Mouse (Mus musculus) forebrain, embryonic 15.5 days (tissue): ENCODE data around the gene Emilin1. TPM values are rescaled to one million over a fixed set of nuclear protein-coding genes. Genes with fewer than 3 reads are reported as not detected.

Experiments used
- ATAC-seq: fragments of 200-750 bp; cut with Nextera tagmentation; replicated peaks from 2 replicates; pipeline ENCODE4 v1.8.0; 2017; ENCODE audit warnings: mild to moderate bottlenecking, moderate TSS enrichment, moderate library complexity
- H3K27ac ChIP-seq: fragments of 300-500 bp; sonication (generic); replicated peaks from 2 replicates; pipeline ENCODE4 v1.5.1; 2015; ENCODE audit warnings: mild to moderate bottlenecking, inconsistent platforms
- H3K27me3 ChIP-seq: fragments of 300-500 bp; sonication (generic); 2 replicates; pipeline ENCODE4 v1.6.1; 2015; ENCODE audit warnings: inconsistent platforms
- H3K36me3 ChIP-seq: fragments of 300-500 bp; sonication (generic); 2 replicates; pipeline ENCODE4 v1.6.1; 2015; ENCODE audit warnings: mild to moderate bottlenecking, inconsistent platforms
- H3K4me1 ChIP-seq: fragments of 300-500 bp; sonication (generic); 2 replicates; pipeline ENCODE4 v1.6.1; 2015; ENCODE audit warnings: inconsistent platforms
- H3K4me2 ChIP-seq: fragments of 300-500 bp; sonication (generic); replicated peaks from 2 replicates; pipeline ENCODE4 v1.6.1; 2015; ENCODE audit warnings: mild to moderate bottlenecking, inconsistent platforms
- H3K4me3 ChIP-seq: fragments of 300-500 bp; sonication (generic); 2 replicates; pipeline ENCODE4 v1.5.1; 2015; ENCODE audit warnings: mild to moderate bottlenecking, inconsistent platforms
- H3K9ac ChIP-seq: fragments of 300-500 bp; sonication (generic); replicated peaks from 2 replicates; pipeline ENCODE4 v1.6.1; 2015; ENCODE audit warnings: mild to moderate bottlenecking, inconsistent platforms
- H3K9me3 ChIP-seq: fragments of 300-500 bp; sonication (generic); 2 replicates; pipeline ENCODE4 v1.6.1; 2016; ENCODE audit warnings: inconsistent platforms
- WGBS: fragments of 180-500 bp; shearing (Covaris S2); methylation state at CpG from one replicate; pipeline ENCODE4 v1.1.7; 2015; ENCODE audit warnings: mixed read lengths; 5-methylcytosine and 5-hydroxymethylcytosine counted together
- polyA plus RNA-seq: library from polyadenylated mRNA; unstranded; fragments of >200 nt; fragmentation: Nextera tagmentation; extraction: Ambion mirVana; gene quantifications from 2 replicates; pipeline ENCODE4 v1.2.1, GENCODE M21; 2015

Gene Emilin1
- polyA plus RNA-seq, 1 experiment from 2014 or later: 12.9 TPM

- Histone ChIP-seq H3K4me1 (peaks cover 32% of the 10 kb centered on the region), H3K9ac (no peak overlapping the region), H3K4me2 (no peak overlapping the region), H3K27ac (no peak overlapping the region), H3K9me3 (no peaks in the 10 kb centered on the region), H3K36me3 (peaks cover 43% of the 10 kb centered on the region), H3K27me3 (no peaks in the 10 kb centered on the region), H3K4me3 (no peak overlapping the region)
- ATAC-seq: no peak
- WGBS: 96% methylated on average over 6 of the region's 6 CpGs
Measured at GRCm38 (mm10) chr5:30954065-30954464, 40.9 kb downstream of the Emilin1 start.

- Histone ChIP-seq H3K9me3 (no peaks in the 10 kb centered on the region), H3K4me3 (no peak overlapping the region), H3K36me3 (peaks cover 43% of the 10 kb centered on the region), H3K27me3 (no peaks in the 10 kb centered on the region), H3K9ac (no peak overlapping the region), H3K4me2 (no peak overlapping the region), H3K27ac (no peak overlapping the region), H3K4me1 (peaks cover 32% of the 10 kb centered on the region)
- 97% methylated on average over 9 of the region's 9 CpGs for WGBS
- no peak for ATAC-seq
Measured at GRCm38 (mm10) chr5:30954556-30954955, 41.4 kb downstream of the Emilin1 start.

- peaks cover 43% of the 10 kb centered on the region for H3K36me3 ChIP-seq
- no peaks in the 10 kb centered on the region for H3K9me3 ChIP-seq
- no peak overlapping the region for H3K27ac ChIP-seq
- no peak overlapping the region for H3K4me3 ChIP-seq
- no peaks in the 10 kb centered on the region for H3K27me3 ChIP-seq
- WGBS: 94% methylated on average over 6 of the region's 6 CpGs
- H3K9ac ChIP-seq: no peak overlapping the region
- no peak for ATAC-seq
- no peak overlapping the region for H3K4me2 ChIP-seq
- peaks cover 27% of the 10 kb centered on the region for H3K4me1 ChIP-seq
Measured at GRCm38 (mm10) chr5:30955751-30956150, 42.5 kb downstream of the Emilin1 start.

- H3K4me1 ChIP-seq: peaks cover 29% of the 10 kb centered on the region
- no peak for ATAC-seq
- H3K4me3 ChIP-seq: no peak overlapping the region
- no peaks in the 10 kb centered on the region for H3K27me3 ChIP-seq
- 92% methylated on average over 6 of the region's 6 CpGs for WGBS
- peaks cover 40% of the 10 kb centered on the region for H3K36me3 ChIP-seq
- H3K9me3 ChIP-seq: no peaks in the 10 kb centered on the region
- no peak overlapping the region for H3K27ac ChIP-seq
- no peak overlapping the region for H3K4me2 ChIP-seq
- H3K9ac ChIP-seq: no peak overlapping the region
Measured at GRCm38 (mm10) chr5:30957891-30958290, 44.7 kb downstream of the Emilin1 start.

- no peak for ATAC-seq
Measured at GRCm38 (mm10) chr5:30959198-30959854, 46.1 kb downstream of the Emilin1 start.

DNA sequence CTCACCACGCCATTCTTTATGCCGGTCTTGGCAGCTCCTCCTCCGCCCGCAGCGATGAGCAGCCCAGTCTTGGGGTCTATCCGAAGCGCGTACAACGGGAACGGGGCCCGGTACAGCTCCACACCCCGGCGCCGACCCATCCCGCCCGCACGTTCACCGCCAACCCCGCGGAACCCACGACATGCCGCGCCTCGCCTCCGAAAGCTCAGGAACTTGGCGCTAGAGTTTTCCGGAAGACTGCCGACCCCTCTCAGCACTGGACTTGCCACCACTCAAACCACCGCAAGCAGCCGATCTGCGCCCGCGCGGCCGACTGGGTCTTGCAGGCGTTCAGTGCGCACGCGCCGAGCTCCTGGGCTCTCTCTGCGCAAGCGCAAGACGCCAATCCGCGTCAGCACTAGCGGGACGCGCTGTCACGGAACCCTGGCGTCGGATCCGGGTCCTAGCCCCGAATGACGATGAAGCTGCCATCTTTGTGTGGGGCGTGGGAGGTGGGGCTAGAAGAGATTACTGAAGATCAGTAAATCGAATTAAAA lies 46.8 kb downstream of the Emilin1 start, which contains the start of gene Preb:
Gene Preb (minus strand): TSS at position 396 of the 536 bp plus-strand sequence.
- peaks cover 29% of the 10 kb centered on the region for H3K4me1 ChIP-seq
- peak within 1 kb of the TSS; percentile 88 for H3K27ac ChIP-seq

More at GRCm38 (mm10) chr5:30959198-30959854, 46.1 kb downstream of the Emilin1 start:
- peaks cover 29% of the 10 kb centered on the region for H3K4me1 ChIP-seq
- H3K27ac ChIP-seq: peak overlapping the region; percentile 88
- H3K9ac ChIP-seq: peak overlapping the region; percentile 86
- peak overlapping the region; percentile 91 for H3K4me2 ChIP-seq
- peak overlapping the region; percentile 66 for H3K4me3 ChIP-seq
- 37% methylated on average over 19 of the region's 19 CpGs for WGBS
- H3K36me3 ChIP-seq: peaks cover 27% of the 10 kb centered on the region
- H3K9me3 ChIP-seq: no peaks in the 10 kb centered on the region
- no peaks in the 10 kb centered on the region for H3K27me3 ChIP-seq

DNA sequence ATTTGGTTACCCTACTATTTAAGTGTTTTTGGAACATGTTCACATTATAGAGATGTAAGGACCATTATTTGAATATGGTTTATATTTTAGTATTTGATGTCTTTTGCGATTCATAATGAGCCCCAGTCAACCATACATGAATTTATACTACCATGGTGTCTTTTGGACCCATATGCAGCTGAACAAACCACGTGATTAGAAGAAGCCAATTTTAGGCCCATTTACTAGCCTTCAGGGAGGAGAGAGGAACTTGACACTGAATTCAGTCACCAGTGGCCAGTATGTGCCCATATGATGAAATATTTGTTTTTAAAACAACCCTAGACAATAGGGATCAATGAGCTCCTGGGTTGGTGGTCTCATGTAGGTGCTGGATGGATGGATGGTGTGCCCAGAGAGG lies 47.6 kb downstream of the Emilin1 start:
- no peak for ATAC-seq
- Histone ChIP-seq H3K9ac (no peak overlapping the region), H3K4me3 (peak overlapping the region; percentile 66)

More for the DNA sequence above, 46.8 kb downstream of the Emilin1 start, which contains the start of gene Preb:
- Histone ChIP-seq H3K4me2 (peak within 1 kb of the TSS; percentile 91), H3K9ac (peak within 1 kb of the TSS; percentile 86), H3K36me3 (peaks cover 21% of the 10 kb centered on the region), H3K9me3 (no peaks in the 10 kb centered on the region), H3K4me3 (peak within 1 kb of the TSS; percentile 66), H3K27me3 (no peaks in the 10 kb centered on the region)
- ATAC-seq: peak; percentile 98
- under 1% methylated on average over 56 of the region's 56 CpGs for WGBS

GRCm38 (mm10) chr5:30961545-30962505 lies 48.6 kb downstream of the Emilin1 start:
- Histone ChIP-seq H3K36me3 (peaks cover 10% of the 10 kb centered on the region; the same call in 1 of the 2 replicates), H3K4me2 (no peak overlapping the region), H3K27me3 (no peaks in the 10 kb centered on the region), H3K9ac (no peak overlapping the region), H3K4me3 (no peak overlapping the region), H3K27ac (no peak overlapping the region), H3K4me1 (peaks cover 29% of the 10 kb centered on the region), H3K9me3 (no peaks in the 10 kb centered on the region)
- no peak for ATAC-seq
- 89% methylated on average over 10 of the region's 10 CpGs for WGBS

More for the DNA sequence above, 47.6 kb downstream of the Emilin1 start:
- H3K27ac ChIP-seq: peak overlapping the region; percentile 88; the same call in 1 of the 2 replicates
- peak overlapping the region; percentile 91 for H3K4me2 ChIP-seq
- H3K27me3 ChIP-seq: no peaks in the 10 kb centered on the region
- H3K36me3 ChIP-seq: peaks cover 13% of the 10 kb centered on the region
- H3K4me1 ChIP-seq: peaks cover 29% of the 10 kb centered on the region
- no peaks in the 10 kb centered on the region for H3K9me3 ChIP-seq
- 89% methylated on average over 2 of the region's 2 CpGs for WGBS

GRCm38 (mm10) chr5:30963916-30964315 lies 50.7 kb downstream of the Emilin1 start:
- H3K4me2 ChIP-seq: no peak overlapping the region
- H3K9me3 ChIP-seq: no peaks in the 10 kb centered on the region
- H3K4me1 ChIP-seq: peaks cover 12% of the 10 kb centered on the region
- WGBS: 73% methylated on average over 3 of the region's 3 CpGs
- H3K36me3 ChIP-seq: no peaks in the 10 kb centered on the region
- H3K9ac ChIP-seq: no peak overlapping the region
- H3K27ac ChIP-seq: no peak overlapping the region
- H3K4me3 ChIP-seq: no peak overlapping the region
- no peak for ATAC-seq
- no peaks in the 10 kb centered on the region for H3K27me3 ChIP-seq

- Histone ChIP-seq H3K27me3 (no peaks in the 10 kb centered on the region), H3K36me3 (no peaks in the 10 kb centered on the region), H3K27ac (no peak overlapping the region), H3K9me3 (no peaks in the 10 kb centered on the region), H3K4me1 (no peaks in the 10 kb centered on the region), H3K9ac (no peak overlapping the region), H3K4me2 (no peak overlapping the region), H3K4me3 (no peak overlapping the region)
- 93% methylated on average over 4 of the region's 4 CpGs for WGBS
- no peak for ATAC-seq
Measured at GRCm38 (mm10) chr5:30966189-30966588, 53.0 kb downstream of the Emilin1 start.

DNA sequence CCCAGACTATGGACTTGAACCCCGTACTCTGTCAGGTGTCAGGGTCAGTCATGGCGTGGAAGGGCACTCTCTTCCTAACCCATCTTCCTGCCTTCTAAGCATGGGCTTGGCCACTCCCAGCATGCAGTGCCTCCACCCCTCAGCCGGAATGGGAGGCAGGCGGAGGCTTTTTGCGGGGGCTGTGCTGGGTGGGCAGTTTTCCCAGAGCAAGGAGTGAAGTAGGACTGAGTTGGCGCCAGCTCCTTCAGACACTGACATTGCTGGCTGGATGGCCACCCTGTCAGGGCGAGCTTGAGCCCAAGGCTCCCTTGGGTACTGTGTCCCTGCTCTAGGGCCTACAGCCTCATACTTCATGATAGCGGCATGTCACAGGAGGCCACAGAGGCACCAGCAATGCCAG lies 55.2 kb downstream of the Emilin1 start, which contains the start of gene Tcf23:
Gene Tcf23 (plus strand): TSS at position 247 of the 400 bp plus-strand sequence.
- H3K9ac ChIP-seq: no peak within 1 kb of the TSS
- no peak within 1 kb of the TSS for H3K4me2 ChIP-seq
- WGBS: 66% methylated on average over 8 of the region's 8 CpGs
- H3K27ac ChIP-seq: no peak within 1 kb of the TSS
- H3K4me3 ChIP-seq: no peak within 1 kb of the TSS
- no peaks in the 10 kb centered on the region for H3K9me3 ChIP-seq
- H3K27me3 ChIP-seq: no peaks in the 10 kb centered on the region
- H3K4me1 ChIP-seq: no peaks in the 10 kb centered on the region
- H3K36me3 ChIP-seq: no peaks in the 10 kb centered on the region
- ATAC-seq: no peak

- WGBS: 76% methylated on average over 2 of the region's 2 CpGs
- H3K4me1 ChIP-seq: no peaks in the 10 kb centered on the region
- H3K4me3 ChIP-seq: no peak overlapping the region
- H3K27ac ChIP-seq: no peak overlapping the region
- no peaks in the 10 kb centered on the region for H3K27me3 ChIP-seq
- H3K9me3 ChIP-seq: no peaks in the 10 kb centered on the region
- no peak overlapping the region for H3K4me2 ChIP-seq
- no peak overlapping the region for H3K9ac ChIP-seq
- no peaks in the 10 kb centered on the region for H3K36me3 ChIP-seq
- no peak for ATAC-seq
Measured at GRCm38 (mm10) chr5:30969440-30969839, 56.2 kb downstream of the Emilin1 start.
